Mouse (Mus musculus) embryonic facial prominence, embryonic 12.5 days (tissue): ENCODE measurements around the gene Gcgr. TPM values are rescaled to one million over a fixed set of nuclear protein-coding genes. Genes with fewer than 3 reads are reported as not detected.
"Not testable (repeated sequence)": the region's sequence is repeated elsewhere in the genome, so short reads cannot be mapped to it uniquely, and the experiment has no call there.

Source experiments
- ATAC-seq: fragments of 200-750 bp; cut with Nextera tagmentation; 2 replicates; pipeline ENCODE4 v1.8.0; 2017; ENCODE audit not compliant: insufficient number of reproducible peaks, insufficient read depth, low FRiP score, low TSS enrichment
- H3K27ac ChIP-seq: fragments of 300-500 bp; sonication (generic); 2 replicates; pipeline ENCODE4 v1.5.1; 2016; ENCODE audit warnings: mild to moderate bottlenecking
- H3K27me3 ChIP-seq: fragments of 300-500 bp; sonication (generic); 2 replicates; pipeline ENCODE4 v1.6.1; 2016; ENCODE audit warnings: mild to moderate bottlenecking, moderate library complexity
- H3K36me3 ChIP-seq: fragments of 300-500 bp; sonication (generic); 2 replicates; pipeline ENCODE4 v1.6.1; 2016; ENCODE audit warnings: mild to moderate bottlenecking
- H3K4me1 ChIP-seq: fragments of 300-500 bp; sonication (generic); 2 replicates; pipeline ENCODE4 v1.6.1; 2016
- H3K4me2 ChIP-seq: fragments of 300-500 bp; sonication (generic); replicated peaks from 2 replicates; pipeline ENCODE4 v1.6.1; 2016; ENCODE audit warnings: mild to moderate bottlenecking, moderate library complexity
- H3K4me3 ChIP-seq: fragments of 300-500 bp; sonication (generic); 2 replicates; pipeline ENCODE4 v1.5.1; 2016; ENCODE audit warnings: mild to moderate bottlenecking
- H3K9ac ChIP-seq: fragments of 300-500 bp; sonication (generic); 2 replicates; pipeline ENCODE4 v1.6.1; 2016; ENCODE audit warnings: mild to moderate bottlenecking, moderate library complexity
- H3K9me3 ChIP-seq: fragments of 300-500 bp; sonication (generic); 2 replicates; pipeline ENCODE4 v1.6.1; 2016; ENCODE audit warnings: mild to moderate bottlenecking, moderate library complexity
- WGBS: fragments of 180-500 bp; shearing (Covaris S2); methylation state at CpG from one replicate; pipeline ENCODE4 v1.1.7; 2016; 5-methylcytosine and 5-hydroxymethylcytosine counted together
- polyA plus RNA-seq: library from polyadenylated mRNA; unstranded; fragments of >200 nt; fragmentation: Nextera tagmentation; extraction: Ambion mirVana; gene quantifications from 2 replicates; pipeline ENCODE4 v1.2.1, GENCODE M21; 2016

The Gcgr gene
- polyA plus RNA-seq, 1 experiment from 2014 or later: 1.7 TPM

DNA sequence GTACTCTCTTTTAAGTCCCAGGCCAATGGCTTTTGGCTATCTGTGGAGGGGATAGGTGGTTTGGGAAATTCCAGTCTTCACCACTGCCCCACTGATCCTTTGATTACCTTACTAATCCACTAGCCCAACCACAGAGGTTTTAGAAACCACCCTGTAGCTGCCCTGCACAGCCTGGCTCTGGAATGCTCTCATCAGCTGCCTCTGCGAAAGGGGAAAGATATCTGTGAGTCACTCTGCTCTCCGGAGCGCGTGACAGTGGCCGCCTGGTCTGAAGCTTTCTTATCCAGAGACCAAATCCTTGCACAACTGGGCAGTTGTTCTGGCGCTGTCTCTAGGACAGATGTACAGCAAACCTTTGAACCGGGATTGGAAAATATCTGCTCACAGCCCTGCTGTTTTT, 24.3 kb downstream of the Gcgr start:
- ATAC-seq: no peak
- 80% methylated on average over 7 of the region's 7 CpGs for WGBS

DNA sequence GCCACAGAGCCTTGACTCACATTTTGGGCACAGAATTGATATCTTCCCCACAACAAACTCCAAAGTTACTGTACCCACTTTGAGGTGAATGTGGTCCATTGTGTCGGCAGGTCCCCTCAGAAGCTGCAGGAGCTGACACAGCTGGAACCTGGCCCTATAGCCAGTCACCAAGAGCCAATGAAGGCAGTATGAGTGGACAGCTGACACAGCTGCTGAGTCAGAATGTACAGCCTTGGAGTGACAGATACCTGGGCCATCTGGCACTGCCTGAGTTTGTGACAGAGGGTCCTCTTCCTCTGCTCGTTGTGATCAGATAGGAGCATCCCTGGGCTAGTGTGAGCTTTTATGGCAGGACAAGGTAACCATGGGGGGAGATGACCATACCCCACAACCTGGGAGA, 24.8 kb downstream of the Gcgr start:
- H3K4me2 ChIP-seq: no peak overlapping the region
- H3K27me3 ChIP-seq: no peaks in the 10 kb centered on the region
- H3K9ac ChIP-seq: no peak overlapping the region
- H3K36me3 ChIP-seq: peaks cover 16% of the 10 kb centered on the region
- ATAC-seq: no peak
- H3K4me1 ChIP-seq: peaks cover 3% of the 10 kb centered on the region
- no peak overlapping the region for H3K27ac ChIP-seq
- no peak overlapping the region for H3K4me3 ChIP-seq
- peaks cover 8% of the 10 kb centered on the region; the same call in 1 of the 2 replicates for H3K9me3 ChIP-seq
- WGBS: 74% methylated on average over 2 of the region's 2 CpGs

More for the DNA sequence above, 24.3 kb downstream of the Gcgr start:
- Histone ChIP-seq H3K27ac (no peak overlapping the region), H3K36me3 (peaks cover 11% of the 10 kb centered on the region), H3K4me3 (no peak overlapping the region), H3K4me2 (no peak overlapping the region), H3K27me3 (no peaks in the 10 kb centered on the region), H3K9ac (no peak overlapping the region), H3K9me3 (peaks cover 8% of the 10 kb centered on the region; the same call in 1 of the 2 replicates), H3K4me1 (peaks cover 7% of the 10 kb centered on the region)

DNA sequence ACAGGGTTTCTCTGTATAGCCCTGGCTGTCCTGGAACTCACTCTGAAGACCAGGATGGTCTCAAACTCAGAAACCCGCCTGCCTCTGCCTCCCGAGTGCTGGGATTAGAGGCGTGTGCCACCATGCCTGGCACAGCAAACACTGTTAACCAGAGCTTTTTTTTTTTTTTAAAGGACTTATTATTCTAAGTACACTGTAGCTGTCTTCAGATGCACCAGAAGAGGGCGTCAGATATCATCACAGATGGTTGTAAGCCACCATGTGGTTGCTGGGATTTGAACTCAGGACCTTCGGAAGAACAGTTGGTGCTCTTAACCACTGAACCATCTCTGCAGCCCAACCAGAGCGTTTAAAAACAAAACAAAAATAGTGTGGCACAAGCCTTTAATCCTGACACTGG, 28.3 kb downstream of the Gcgr start:
- H3K36me3 ChIP-seq: peaks cover 51% of the 10 kb centered on the region
- H3K4me1 ChIP-seq, H3K9me3 ChIP-seq, ATAC-seq, H3K4me2 ChIP-seq, H3K27ac ChIP-seq, H3K9ac ChIP-seq, H3K27me3 ChIP-seq, H3K4me3 ChIP-seq: not testable (repeated sequence)
- 87% methylated on average over 6 of the region's 6 CpGs for WGBS

DNA sequence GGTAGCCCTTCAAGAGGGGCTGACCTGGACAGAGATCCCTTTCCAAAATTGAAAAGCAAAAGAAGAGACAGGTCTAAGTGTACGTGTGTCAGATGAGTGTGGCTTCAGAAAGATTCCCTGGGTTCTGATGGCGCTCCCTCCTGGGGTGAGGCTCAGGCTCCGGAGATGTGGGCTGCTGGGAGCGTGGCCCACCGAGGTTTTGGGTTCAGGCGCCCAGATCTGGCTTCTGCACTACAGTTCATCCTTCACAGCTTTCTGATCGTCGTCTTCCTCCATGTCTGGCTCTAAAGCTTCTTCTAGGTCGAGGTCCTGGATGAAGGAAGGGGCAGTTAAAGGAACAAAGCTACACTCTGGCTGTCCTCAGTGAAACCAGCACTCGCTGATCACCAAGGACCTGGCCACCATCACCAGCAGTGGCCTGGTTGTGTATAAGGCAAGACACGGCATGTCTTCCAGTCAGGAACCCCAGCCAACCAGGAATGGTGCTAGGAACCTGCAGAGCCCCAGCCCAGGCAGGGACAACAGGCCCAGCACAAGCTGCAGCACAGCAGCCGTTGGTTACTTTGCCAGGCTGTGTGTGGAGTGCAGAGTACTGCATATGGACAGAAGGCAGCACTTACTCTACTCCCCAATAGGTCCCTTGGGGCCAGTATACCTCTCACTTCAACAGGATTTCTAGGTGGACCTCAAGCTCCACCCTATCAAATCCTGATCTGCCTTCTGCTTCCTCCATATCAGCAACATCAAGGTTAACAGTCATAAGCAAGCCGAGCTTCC, 30.6 kb downstream of the Gcgr start:
- 93% methylated on average over 13 of the region's 13 CpGs for WGBS
- ATAC-seq: no peak
- Histone ChIP-seq H3K4me2 (no peak overlapping the region), H3K36me3 (peaks cover 74% of the 10 kb centered on the region), H3K4me1 (no peaks in the 10 kb centered on the region), H3K9me3 (peaks cover 8% of the 10 kb centered on the region; the same call in 1 of the 2 replicates), H3K9ac (no peak overlapping the region), H3K4me3 (no peak overlapping the region), H3K27ac (no peak overlapping the region), H3K27me3 (no peaks in the 10 kb centered on the region)

DNA sequence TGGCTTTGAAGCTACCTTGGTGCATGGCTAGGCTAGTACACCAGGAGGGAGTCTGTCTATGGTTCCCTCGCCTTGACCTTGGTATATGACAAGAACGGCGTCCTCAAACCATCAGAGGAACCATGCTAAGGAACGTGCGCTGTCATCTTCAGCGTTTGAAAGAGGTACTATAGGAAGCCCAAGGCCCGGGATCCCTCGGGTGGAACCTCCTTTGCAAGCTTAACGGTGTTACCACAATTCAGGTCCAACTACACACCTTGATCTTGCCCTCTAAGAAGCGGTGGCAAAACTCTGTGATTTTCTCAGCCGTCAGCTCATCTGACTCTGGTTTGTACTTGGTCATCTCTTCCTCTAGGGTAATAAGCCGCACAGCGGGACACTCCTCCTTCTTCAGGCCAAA, 32.5 kb downstream of the Gcgr start:
- Histone ChIP-seq H3K9ac (no peak overlapping the region), H3K4me3 (no peak overlapping the region), H3K9me3 (no peaks in the 10 kb centered on the region), H3K4me1 (no peaks in the 10 kb centered on the region), H3K36me3 (peaks cover 91% of the 10 kb centered on the region), H3K4me2 (no peak overlapping the region), H3K27me3 (no peaks in the 10 kb centered on the region), H3K27ac (no peak overlapping the region)
- 94% methylated on average over 13 of the region's 13 CpGs for WGBS
- ATAC-seq: no peak

DNA sequence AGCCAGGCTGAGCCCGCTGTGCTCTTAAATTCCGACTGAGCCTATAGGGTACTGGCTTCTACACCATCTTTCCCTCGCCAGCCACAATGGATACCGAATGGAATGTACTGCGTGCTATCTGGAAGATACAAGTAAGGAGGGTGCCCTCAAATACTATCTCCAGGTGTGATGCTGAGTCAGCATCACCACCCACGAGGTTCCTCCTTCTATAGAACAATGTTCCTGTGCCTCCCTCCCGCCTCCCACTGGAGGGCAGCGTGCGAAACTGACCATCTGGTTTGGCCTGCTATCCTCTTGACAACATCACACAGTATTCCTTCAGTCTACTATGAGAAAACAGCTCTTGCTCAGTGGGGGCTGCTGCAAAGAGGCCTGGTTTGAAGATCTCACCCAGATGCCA, 34.6 kb downstream of the Gcgr start:
- 90% methylated on average over 9 of the region's 9 CpGs for WGBS
- H3K27me3 ChIP-seq: no peaks in the 10 kb centered on the region
- ATAC-seq: no peak
- no peak overlapping the region for H3K4me3 ChIP-seq
- H3K36me3 ChIP-seq: peaks cover 93% of the 10 kb centered on the region
- H3K9me3 ChIP-seq: no peaks in the 10 kb centered on the region
- no peak overlapping the region for H3K9ac ChIP-seq
- H3K27ac ChIP-seq: no peak overlapping the region
- no peaks in the 10 kb centered on the region for H3K4me1 ChIP-seq
- no peak overlapping the region for H3K4me2 ChIP-seq

DNA sequence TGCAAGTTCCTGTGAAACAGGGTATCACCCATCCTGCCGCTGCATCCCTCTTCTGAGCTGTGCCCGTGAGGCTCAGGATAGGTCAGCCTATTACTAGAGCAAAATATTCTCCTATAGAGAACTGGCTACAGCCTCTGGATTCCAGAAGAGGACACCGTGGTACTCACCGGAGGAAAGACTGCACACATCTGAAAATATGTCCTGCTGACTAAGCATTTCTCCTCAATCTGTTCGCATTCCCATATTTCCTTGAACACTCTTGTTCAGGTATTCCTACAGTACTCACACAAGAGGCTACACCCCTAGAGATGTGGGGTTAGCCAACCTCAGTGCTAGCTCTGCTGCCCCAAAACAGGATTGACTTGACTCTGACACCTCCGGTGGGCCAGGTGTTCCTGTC, 37.8 kb downstream of the Gcgr start:
- 93% methylated on average over 6 of the region's 6 CpGs for WGBS
- Histone ChIP-seq H3K9ac (no peak overlapping the region), H3K36me3 (peaks cover 76% of the 10 kb centered on the region), H3K27me3 (no peaks in the 10 kb centered on the region), H3K9me3 (no peaks in the 10 kb centered on the region), H3K4me3 (no peak overlapping the region), H3K4me2 (no peak overlapping the region), H3K4me1 (peaks cover 16% of the 10 kb centered on the region), H3K27ac (no peak overlapping the region)
- ATAC-seq: no peak

DNA sequence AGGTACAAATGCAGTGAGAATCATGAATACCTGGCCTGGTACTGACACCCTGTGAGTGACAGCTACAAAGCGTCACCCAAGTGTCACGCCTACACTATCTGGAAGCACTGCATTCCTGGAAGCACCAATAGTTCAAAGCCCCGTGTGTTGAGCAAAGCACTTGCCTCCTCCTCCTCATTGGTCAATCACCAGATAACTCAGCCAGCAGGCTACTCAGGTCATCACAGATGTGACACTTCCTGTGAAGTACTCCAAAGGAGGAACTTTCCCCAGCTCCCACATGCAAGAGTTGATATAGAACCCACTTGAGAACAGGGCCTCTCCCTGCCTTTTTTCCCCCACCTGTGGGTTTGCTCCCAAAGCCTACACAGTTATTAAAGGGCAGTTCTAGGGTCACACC, 40.6 kb downstream of the Gcgr start:
- peak overlapping the region; percentile 99 for H3K4me3 ChIP-seq
- ATAC-seq: no peak
- H3K27me3 ChIP-seq: no peaks in the 10 kb centered on the region
- no peaks in the 10 kb centered on the region for H3K9me3 ChIP-seq
- H3K27ac ChIP-seq: no peak overlapping the region
- H3K36me3 ChIP-seq: peaks cover 49% of the 10 kb centered on the region
- H3K4me1 ChIP-seq: peaks cover 23% of the 10 kb centered on the region
- H3K4me2 ChIP-seq: peak overlapping the region; percentile 95
- 79% methylated on average over 3 of the region's 3 CpGs for WGBS
- H3K9ac ChIP-seq: peak overlapping the region; percentile 99

DNA sequence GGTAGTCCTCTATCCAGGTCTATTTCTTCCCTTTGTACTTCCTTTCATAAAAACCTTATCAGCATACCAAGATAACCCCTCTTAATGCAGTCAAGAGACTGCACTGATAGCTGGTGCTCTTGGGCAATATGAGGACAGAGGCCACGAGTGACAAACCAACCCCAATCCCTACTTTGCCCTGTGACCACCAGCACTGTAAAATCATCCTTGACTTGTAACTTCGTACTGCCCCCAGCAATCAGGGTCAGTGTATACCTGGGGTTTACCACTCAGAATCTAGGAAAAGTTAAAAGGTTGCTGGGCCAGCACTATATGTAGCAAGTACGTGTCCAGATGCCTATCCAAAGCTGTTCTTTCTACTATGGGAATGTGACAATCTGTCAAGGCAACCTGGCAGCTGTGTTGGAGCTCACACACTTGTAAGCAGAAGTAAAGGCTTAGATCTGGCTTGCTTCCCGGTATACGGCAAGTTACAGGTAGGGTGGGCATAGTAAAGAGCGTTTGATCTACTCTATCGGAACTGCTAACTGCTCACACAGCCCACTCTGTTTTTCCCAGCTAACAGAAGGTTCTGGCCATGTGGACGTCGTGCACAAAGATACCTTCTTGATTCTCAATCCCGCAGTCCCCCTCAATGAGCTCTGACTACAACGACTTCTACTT, 41.4 kb downstream of the Gcgr start:
- peak overlapping the region; percentile 95 for H3K4me2 ChIP-seq
- H3K27me3 ChIP-seq: no peaks in the 10 kb centered on the region
- H3K4me3 ChIP-seq: peak overlapping the region; percentile 99
- H3K9me3 ChIP-seq: no peaks in the 10 kb centered on the region
- H3K27ac ChIP-seq: peak overlapping the region; percentile 88
- 10% methylated on average over 11 of the region's 11 CpGs for WGBS
- peak overlapping the region; percentile 99 for H3K9ac ChIP-seq
- H3K4me1 ChIP-seq: peaks cover 23% of the 10 kb centered on the region
- no peak for ATAC-seq
- H3K36me3 ChIP-seq: peaks cover 42% of the 10 kb centered on the region

DNA sequence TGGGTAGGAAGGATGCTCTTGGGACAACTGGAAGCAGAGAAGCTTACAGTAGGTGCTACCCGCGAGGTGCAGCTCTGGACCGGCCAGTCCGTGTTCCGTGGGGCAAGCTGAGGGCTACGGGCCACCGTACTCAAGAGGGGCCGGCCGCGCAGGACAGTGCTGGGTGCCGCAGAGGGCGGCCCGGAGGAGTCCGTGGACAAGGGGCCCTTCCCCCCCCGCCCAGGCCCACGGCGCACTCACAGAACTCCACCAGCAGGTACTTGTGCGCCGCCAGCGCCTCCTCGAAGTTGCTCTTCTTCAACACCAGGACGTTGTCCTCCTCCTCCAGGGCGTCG, 41.9 kb downstream of the Gcgr start:
- no peaks in the 10 kb centered on the region for H3K27me3 ChIP-seq
- peak overlapping the region; percentile 88 for H3K27ac ChIP-seq
- peak; percentile 12 for ATAC-seq
- H3K9ac ChIP-seq: peak overlapping the region; percentile 99
- H3K36me3 ChIP-seq: peaks cover 39% of the 10 kb centered on the region
- WGBS: 0% methylated on average over 21 of the region's 24 CpGs
- H3K4me1 ChIP-seq: peaks cover 23% of the 10 kb centered on the region
- H3K4me2 ChIP-seq: peak overlapping the region; percentile 95
- H3K4me3 ChIP-seq: peak overlapping the region; percentile 99
- H3K9me3 ChIP-seq: no peaks in the 10 kb centered on the region

DNA sequence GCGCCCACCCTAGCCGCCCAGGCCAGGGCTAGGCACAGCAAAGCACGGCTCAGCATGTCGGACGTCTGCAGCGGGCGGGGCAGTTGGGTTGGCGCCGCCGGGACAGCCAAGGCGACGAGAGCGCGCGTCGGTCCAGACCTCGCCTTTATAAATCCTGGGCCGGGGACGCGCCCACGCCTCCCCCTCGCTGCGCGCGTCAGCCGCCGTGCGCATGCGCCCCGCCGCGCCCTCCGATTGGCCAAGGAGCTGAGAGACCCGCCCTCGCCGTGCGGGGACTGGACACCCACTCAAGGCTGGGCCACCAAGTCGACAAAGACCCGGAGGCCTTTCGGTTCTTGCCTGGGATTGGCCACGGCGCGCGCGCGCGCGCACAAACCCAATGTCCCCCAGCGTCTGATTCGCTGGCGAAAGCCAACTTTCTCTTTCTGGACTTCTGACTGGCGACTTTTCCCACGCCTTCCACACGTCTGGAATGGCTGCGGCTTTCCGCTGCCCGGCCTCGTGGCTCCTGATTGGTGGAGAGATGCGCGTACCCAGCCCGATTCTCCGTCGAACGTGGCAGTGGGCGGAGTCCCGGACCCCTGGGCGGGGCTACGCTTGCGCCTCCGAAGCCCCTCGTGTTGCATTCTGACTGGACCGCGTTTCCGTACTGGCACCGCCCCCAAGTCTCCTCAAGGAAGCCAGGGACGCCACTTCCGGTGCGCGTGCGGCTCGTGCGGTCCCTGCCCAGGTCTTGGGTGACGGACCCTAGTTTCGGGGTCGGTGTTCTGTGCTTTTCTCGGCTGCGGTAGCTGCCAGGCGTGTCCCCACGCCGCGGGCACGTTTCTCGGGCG, 42.5 kb downstream of the Gcgr start, which contains the start of gene P4hb:
TSS of gene P4hb (minus strand) at position 502 of the 833 bp plus-strand sequence.
- ATAC-seq: peak; percentile 97
- peaks cover 39% of the 10 kb centered on the region for H3K36me3 ChIP-seq
- peak within 1 kb of the TSS; percentile 88 for H3K27ac ChIP-seq
- H3K9ac ChIP-seq: peak within 1 kb of the TSS; percentile 99
- peak within 1 kb of the TSS; percentile 95 for H3K4me2 ChIP-seq
- no peaks in the 10 kb centered on the region for H3K9me3 ChIP-seq
- WGBS: under 1% methylated on average over 88 of the region's 94 CpGs
- H3K27me3 ChIP-seq: no peaks in the 10 kb centered on the region
- peak within 1 kb of the TSS; percentile 99 for H3K4me3 ChIP-seq
- H3K4me1 ChIP-seq: peaks cover 23% of the 10 kb centered on the region
